Mouse (Mus musculus) adrenal gland, adult 18-20 months (tissue): ENCODE measurements around the gene Stx16. TPM values are rescaled to one million over a fixed set of nuclear protein-coding genes. Genes with fewer than 3 reads are reported as not detected.

Experiments
- DNase-seq, 2 experiments: peaks; one replicate each; pipeline ENCODE4 v3.0.0; 2021 to 2022; ENCODE audit warnings: low spot score in 2 of 2
- long read RNA-seq, 2 experiments: library from polyadenylated mRNA; stranded (forward); transcript quantifications; one replicate each; pipeline ENCODE4 v2.0.0; 2021
- total RNA-seq, 2 experiments: library from RNA; stranded (reverse); gene quantifications; 1 replicate in 1 of 2; 2 replicates in 1 of 2; pipeline ENCODE4 v1.2.3; 2021

Gene Stx16
- 10 to 100 TPM; 34.2 to 44.8 TPM for total RNA-seq
- long read RNA-seq, experiment 1, partial matches to known transcripts: 2 of 8 reads
- long read RNA-seq, experiment 1, other reads (novel, unspliced or antisense): 6 of 8 reads
- long read RNA-seq, experiment 2, partial matches to known transcripts: 3 of 19 reads
- long read RNA-seq, experiment 2, other reads (novel, unspliced or antisense): 16 of 19 reads

- DNase-seq: peak; percentile 96 to 97
Measured at GRCm38 (mm10) chr2:174075673-174076432, at the start of gene Stx16. Stx16 (plus strand) TSS chr2:174076308.

GRCm38 (mm10) chr2:174026406-174026805, 49.7 kb upstream of the Stx16 start:
- no peak for DNase-seq

- no peak for DNase-seq
Measured at GRCm38 (mm10) chr2:174033257-174033800, 42.8 kb upstream of the Stx16 start.

DNA sequence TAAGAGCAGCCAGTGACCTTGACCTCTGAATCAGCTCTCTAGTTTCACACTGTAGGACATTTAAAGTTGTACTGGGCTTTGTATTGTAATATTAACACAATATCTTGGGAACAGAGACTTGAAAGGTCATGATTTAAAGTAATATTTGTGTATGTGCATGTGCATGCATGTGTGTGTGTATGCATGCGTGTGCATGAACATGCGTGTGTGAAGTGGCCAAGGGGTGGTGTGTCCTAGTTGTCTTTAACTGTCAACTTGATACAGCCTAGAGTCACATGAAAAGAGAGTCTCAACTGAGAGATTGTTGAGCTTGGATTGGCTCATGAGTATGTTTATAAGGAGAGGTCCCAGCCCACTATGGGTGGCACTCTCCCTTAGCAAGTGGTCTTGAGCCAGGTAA, 28.5 kb upstream of the Stx16 start:
- DNase-seq: no peak

GRCm38 (mm10) chr2:174049481-174050338, 26.4 kb upstream of the Stx16 start:
- peak in 1 of 2 experiments; percentile 4 for DNase-seq

GRCm38 (mm10) chr2:174050339-174050685, 25.8 kb upstream of the Stx16 start:
- no peak for DNase-seq

- peak in 1 of 2 experiments; percentile 6 for DNase-seq
Measured at GRCm38 (mm10) chr2:174051081-174051481, 25.0 kb upstream of the Stx16 start.

DNA sequence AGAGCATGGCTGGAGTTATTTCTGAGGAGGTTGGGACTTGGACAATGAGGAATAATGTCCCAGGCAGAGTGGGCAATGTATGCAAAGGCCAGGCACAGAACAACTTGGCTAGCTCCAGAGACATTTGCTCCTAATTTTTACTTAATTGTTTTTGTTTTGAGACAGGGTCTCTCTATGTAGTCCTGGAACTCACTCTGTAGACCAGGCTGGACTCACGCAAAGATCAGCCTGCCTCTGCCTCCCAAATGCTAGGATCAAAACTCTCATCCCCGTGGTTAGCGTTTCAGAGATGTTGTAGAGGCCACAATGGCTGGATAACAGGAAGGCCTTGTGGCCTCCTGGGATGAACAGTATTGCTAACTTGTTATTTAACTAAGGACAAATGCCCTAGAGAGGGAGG, 21.6 kb upstream of the Stx16 start:
- DNase-seq: no peak

- no peak for DNase-seq
Measured at GRCm38 (mm10) chr2:174057730-174058129, 18.4 kb upstream of the Stx16 start.

DNA sequence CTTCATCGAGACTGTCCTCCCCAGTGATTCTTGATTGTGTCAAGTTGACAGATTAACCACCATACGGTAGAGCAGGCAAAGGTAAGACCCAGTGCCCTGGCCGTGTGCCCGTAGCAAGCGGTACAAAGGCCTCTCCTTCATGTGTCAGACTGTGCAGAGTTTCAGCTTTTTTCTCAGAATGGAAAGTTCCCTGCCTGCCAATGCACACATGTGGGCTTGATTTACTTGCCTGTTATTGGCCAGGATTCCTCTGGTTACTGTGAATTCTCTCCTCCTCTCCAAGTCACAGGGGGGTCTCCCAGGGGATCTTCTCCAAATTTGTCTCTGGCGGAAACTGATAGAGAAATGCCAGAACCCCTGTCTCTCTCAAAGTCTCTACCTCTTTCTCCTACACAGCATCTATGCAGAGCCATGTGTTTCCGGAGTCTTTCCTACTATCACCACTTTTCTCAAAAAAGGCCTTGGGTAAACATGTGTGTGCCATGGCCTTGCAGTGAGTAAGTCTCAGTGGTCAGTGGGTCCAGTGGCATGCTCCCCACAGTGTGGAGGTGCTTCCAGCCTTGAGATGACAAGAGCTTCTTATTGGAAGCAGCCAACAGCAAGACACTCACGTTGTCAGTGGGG, 17.7 kb upstream of the Stx16 start:
- DNase-seq: no peak

- DNase-seq: no peak
Measured at GRCm38 (mm10) chr2:174059591-174060385, 16.3 kb upstream of the Stx16 start.

- DNase-seq: no peak
Measured at GRCm38 (mm10) chr2:174061219-174061618, 14.9 kb upstream of the Stx16 start.

- peak in 1 of 2 experiments; percentile 18 for DNase-seq
Measured at GRCm38 (mm10) chr2:174063074-174063473, 13.0 kb upstream of the Stx16 start.

GRCm38 (mm10) chr2:174063527-174064211, 12.4 kb upstream of the Stx16 start:
- DNase-seq: no peak

GRCm38 (mm10) chr2:174067793-174068419, 8.2 kb upstream of the Stx16 start:
- DNase-seq: no peak

DNA sequence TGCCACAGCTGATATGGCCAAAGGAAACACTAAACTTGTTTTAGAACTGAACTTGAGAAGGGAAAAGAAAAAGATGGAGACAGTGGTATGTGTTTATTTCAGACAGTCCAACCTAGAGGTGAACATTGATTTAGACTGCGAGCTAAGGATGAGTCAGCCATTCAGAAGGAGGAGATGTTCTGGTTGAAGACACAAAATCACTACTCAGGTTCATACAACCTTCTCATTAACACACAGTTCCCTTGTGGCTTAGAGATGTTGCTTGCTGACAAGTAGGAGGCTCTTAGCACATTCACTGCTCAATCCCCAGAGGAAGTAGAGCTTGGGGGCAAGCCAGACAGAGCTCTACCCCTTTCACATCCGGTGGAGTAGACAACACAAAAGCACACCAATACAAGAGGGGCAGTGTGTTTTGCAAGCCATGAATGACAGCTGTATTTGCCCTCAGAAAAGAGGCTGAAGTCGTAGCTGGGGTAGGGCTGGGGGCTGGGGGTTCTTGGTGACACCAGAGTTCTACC, 6.5 kb upstream of the Stx16 start:
- no peak for DNase-seq

DNA sequence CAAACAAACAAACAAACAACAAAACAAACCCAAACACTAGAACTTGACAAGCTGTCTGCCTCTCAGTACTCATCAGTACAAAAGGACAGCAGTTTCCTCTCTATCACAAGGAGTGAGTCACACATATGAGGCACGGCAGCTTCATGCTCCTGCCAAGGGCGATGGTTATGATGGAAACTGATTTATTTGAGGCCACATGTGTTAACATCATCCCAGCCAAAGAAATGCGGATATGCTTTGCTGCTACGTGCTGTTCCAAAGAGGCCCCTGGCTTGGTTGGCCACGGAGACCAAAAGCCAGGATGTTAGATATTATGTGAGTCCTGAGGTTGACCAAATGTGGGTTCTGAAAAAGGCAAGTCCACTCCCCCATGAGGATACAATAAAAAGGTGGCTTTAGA, 4.7 kb upstream of the Stx16 start:
- DNase-seq: peak in 1 of 2 experiments; percentile 21

- DNase-seq: no peak
Measured at GRCm38 (mm10) chr2:174073156-174073790, 2.8 kb upstream of the Stx16 start.
